Mouse (Mus musculus) lung, adult 2 months (tissue): ENCODE results near the gene Als2cr12. TPM values are rescaled to one million over a fixed set of nuclear protein-coding genes. Genes with fewer than 3 reads are reported as not detected.
"Not testable (repeated sequence)": the region's sequence is repeated elsewhere in the genome, so short reads cannot be mapped to it uniquely, and the experiment has no call there.

Experiments
- DNase-seq: peaks from one replicate; pipeline ENCODE4 v3.0.0; 2022
- H3K4me1 ChIP-seq: fragments of 200-500 bp; 2 replicates; pipeline ENCODE4 v1.6.1; 2011; ENCODE audit warnings: low read length; ENCODE audit not compliant: control insufficient read depth, insufficient read depth
- H3K4me3 ChIP-seq: fragments of 200-500 bp; replicated peaks from 2 replicates; pipeline ENCODE3; 2011; ENCODE audit warnings: low read depth, mild to moderate bottlenecking, control low read depth, low read length; ENCODE audit errors: extremely low read depth
- CTCF ChIP-seq: fragments of 200-500 bp; IDR thresholded peaks from 2 replicates; pipeline ENCODE4 v1.5.1; 2011; ENCODE audit warnings: mild to moderate bottlenecking, low read length, control low read depth; ENCODE audit not compliant: insufficient read depth
- POLR2A ChIP-seq: fragments of 200-500 bp; IDR thresholded peaks from 2 replicates; pipeline ENCODE4 v1.6.1; 2011; ENCODE audit warnings: low read depth, mild to moderate bottlenecking, control low read depth, low read length, borderline replicate concordance; ENCODE audit errors: extremely low read depth
- WGBS: fragments of 180-500 bp; shearing (Covaris S2); methylation state at CpG from one replicate; pipeline ENCODE4 v1.1.7; 2018; 5-methylcytosine and 5-hydroxymethylcytosine counted together
- polyA plus RNA-seq: library from polyadenylated mRNA; depleted of rRNA; stranded (reverse); fragments of >200 nt; gene quantifications from 2 replicates; pipeline ENCODE4 v1.2.3, GENCODE M21; 2012

The Als2cr12 gene
- polyA plus RNA-seq, 1 experiment: 0.14 TPM

- no peak for TF ChIP-seq CTCF
- no peak for TF ChIP-seq POLR2A
- Histone ChIP-seq H3K4me3 (peak overlapping the region; percentile 72), H3K4me1 (peaks cover 10% of the 10 kb centered on the region)
- DNase-seq: peak; percentile 52
- 2% methylated on average over 16 of the region's 17 CpGs for WGBS
These were observed 16.6 kb upstream of the Als2cr12 start for GRCm38 (mm10) chr1:58712076-58713061.

- WGBS: 1% methylated on average over 45 of the region's 45 CpGs
- no peak for TF ChIP-seq CTCF
- TF ChIP-seq POLR2A: peak; percentile 87; the same call in 1 of the 2 replicates
- DNase-seq: peak; percentile 79
- peaks cover 7% of the 10 kb centered on the region for H3K4me1 ChIP-seq
- peak within 1 kb of the TSS; percentile 96 for H3K4me3 ChIP-seq
These were observed 15.7 kb upstream of the Als2cr12 start, which contains the start of gene Cflar for GRCm38 (mm10) chr1:58711365-58712016. Cflar (plus strand) TSS chr1:58711508.

- TF ChIP-seq POLR2A (no peak), CTCF (no peak)
- DNase-seq: no peak
- WGBS: 28% methylated on average over 10 of the region's 10 CpGs
- Histone ChIP-seq H3K4me1 (peaks cover 3% of the 10 kb centered on the region), H3K4me3 (peak overlapping the region; percentile 96)
These were observed 15.0 kb upstream of the Als2cr12 start for GRCm38 (mm10) chr1:58710711-58711364.

- WGBS: 83% methylated on average over 1 of the region's 1 CpGs
- not testable (repeated sequence) for H3K4me1 ChIP-seq, DNase-seq, H3K4me3 ChIP-seq
These were observed 14.3 kb upstream of the Als2cr12 start for GRCm38 (mm10) chr1:58710043-58710442.

GRCm38 (mm10) chr1:58700580-58701162, 4.9 kb upstream of the Als2cr12 start:
- 67% methylated on average over 5 of the region's 5 CpGs for WGBS
- H3K4me3 ChIP-seq, DNase-seq, H3K4me1 ChIP-seq: not testable (repeated sequence)

GRCm38 (mm10) chr1:58699988-58700387, 4.2 kb upstream of the Als2cr12 start:
- DNase-seq: no peak
- 60% methylated on average over 3 of the region's 3 CpGs for WGBS
- Histone ChIP-seq H3K4me3 (no peak overlapping the region), H3K4me1 (no peaks in the 10 kb centered on the region)
- no peak for TF ChIP-seq POLR2A
- no peak for TF ChIP-seq CTCF

GRCm38 (mm10) chr1:58698781-58699180, 3.0 kb upstream of the Als2cr12 start:
- no peaks in the 10 kb centered on the region for H3K4me1 ChIP-seq
- no peak overlapping the region for H3K4me3 ChIP-seq
- WGBS: 82% methylated on average over 4 of the region's 4 CpGs
- no peak for DNase-seq
- TF ChIP-seq POLR2A: no peak
- no peak for TF ChIP-seq CTCF

GRCm38 (mm10) chr1:58697607-58698006, 1.8 kb upstream of the Als2cr12 start:
- WGBS: 67% methylated on average over 1 of the region's 1 CpGs
- H3K4me3 ChIP-seq, H3K4me1 ChIP-seq, DNase-seq: not testable (repeated sequence)

GRCm38 (mm10) chr1:58693696-58694095, 2.1 kb downstream of the Als2cr12 start:
- TF ChIP-seq CTCF (no peak), POLR2A (no peak)
- no peak overlapping the region for H3K4me3 ChIP-seq
- WGBS: 62% methylated on average over 1 of the region's 1 CpGs
- no peak for DNase-seq
- H3K4me1 ChIP-seq: no peaks in the 10 kb centered on the region

- WGBS: 75% methylated on average over 1 of the region's 1 CpGs
- not testable (repeated sequence) for H3K4me3 ChIP-seq, H3K4me1 ChIP-seq
These were observed 4.1 kb downstream of the Als2cr12 start for GRCm38 (mm10) chr1:58691718-58692117.

GRCm38 (mm10) chr1:58690834-58691488, 4.8 kb downstream of the Als2cr12 start:
- 57% methylated on average over 2 of the region's 3 CpGs for WGBS
- not testable (repeated sequence) for H3K4me1 ChIP-seq, H3K4me3 ChIP-seq, DNase-seq

More at GRCm38 (mm10) chr1:58691718-58692117, 4.1 kb downstream of the Als2cr12 start:
- not testable (repeated sequence) for DNase-seq
